Mouse (Mus musculus): ENCODE measurements around the gene Mydgf. TPM values are rescaled to one million over a fixed set of nuclear protein-coding genes. Genes with fewer than 3 reads are reported as not detected.

Mydgf gene
- polyA plus RNA-seq, 1 experiment: 73.9 TPM

DNA sequence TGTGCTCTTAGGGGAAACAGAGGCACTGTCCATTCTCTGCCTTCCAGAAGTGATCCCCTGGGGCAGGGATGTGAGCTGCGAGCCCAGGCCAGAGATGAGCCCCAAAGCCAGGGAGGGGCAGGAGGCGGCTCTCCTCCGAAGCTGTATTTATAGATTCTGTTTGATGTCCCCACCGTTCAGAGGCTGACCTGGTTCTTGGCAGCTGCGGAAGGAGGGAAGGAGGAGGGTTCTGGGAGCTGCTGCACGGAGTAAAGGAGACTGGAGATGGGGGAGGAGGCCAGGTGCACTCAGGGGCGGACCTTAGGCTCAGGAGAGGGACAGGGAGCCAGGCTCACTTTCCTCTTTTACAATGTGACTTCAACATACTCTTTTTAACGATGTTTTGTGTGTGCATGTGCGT lies 37.6 kb downstream of the Mydgf start:
- H3K36me3 ChIP-seq (ENCODE audit: control insufficient read depth, insufficient read depth): no peaks in the 10 kb centered on the region
- no peak overlapping the region for H3ac ChIP-seq (ENCODE audit: control insufficient read depth, insufficient read length)
- no peak overlapping the region for H3K4me3 ChIP-seq
- TF ChIP-seq POLR2A (IDR thresholded peaks at IDR 0.05; ENCODE audit: insufficient read length, low read depth) (no peak), TCF12 (IDR thresholded peaks at IDR 0.05; ENCODE audit: insufficient read depth, poor library complexity, severe bottlenecking) (no peak), USF1 (IDR thresholded peaks at IDR 0.05; ENCODE audit: low read depth) (no peak), CEBPB (IDR thresholded peaks at IDR 0.05; ENCODE audit: insufficient read depth, poor library complexity, severe bottlenecking) (no peak), MYOG (IDR thresholded peaks at IDR 0.05; ENCODE audit: control insufficient read depth in 1 of 3, insufficient read depth in 1 of 3, insufficient read length in 2 of 3, low read depth in 2 of 3) (no peak), REST (IDR thresholded peaks at IDR 0.05; ENCODE audit: insufficient read depth, insufficient read length) (no peak), TCF3 (IDR thresholded peaks at IDR 0.05; ENCODE audit: insufficient read length, low read depth) (no peak), SRF (IDR thresholded peaks at IDR 0.05; ENCODE audit: control insufficient read depth, insufficient read length, low read depth) (no peak), MAX (IDR thresholded peaks at IDR 0.05; ENCODE audit: low read depth) (no peak)
- H3K79me2 ChIP-seq (ENCODE audit: control insufficient read depth, insufficient read depth): no peaks in the 10 kb centered on the region
- peaks cover 73% of the 10 kb centered on the region for H3K27me3 ChIP-seq (ENCODE audit: control insufficient read depth, insufficient read depth, insufficient read length)
- H3K4me2 ChIP-seq (ENCODE audit: low read depth): no peak overlapping the region

DNA sequence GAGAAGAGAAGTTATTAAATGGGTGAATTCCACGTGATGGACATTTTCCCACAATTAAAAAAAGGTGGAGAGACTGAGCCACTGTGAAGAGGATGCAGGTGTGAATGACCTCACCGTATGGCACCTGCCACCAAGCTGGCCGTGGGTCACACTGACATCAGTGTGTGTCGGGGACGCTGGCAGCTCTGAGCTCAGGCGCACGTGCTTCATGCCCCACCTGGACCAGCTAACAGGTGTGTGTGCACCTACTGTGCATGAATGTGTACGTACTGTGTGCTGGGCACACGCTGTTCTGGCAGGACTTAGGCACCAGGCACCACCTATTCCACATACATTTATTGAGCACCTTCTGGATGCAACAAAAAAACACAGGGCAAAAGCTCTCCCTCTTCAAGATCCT lies 39.2 kb downstream of the Mydgf start:
- H3ac ChIP-seq (ENCODE audit: control insufficient read depth, insufficient read length): no peak overlapping the region
- no peak overlapping the region for H3K4me3 ChIP-seq
- peaks cover 82% of the 10 kb centered on the region for H3K27me3 ChIP-seq (ENCODE audit: control insufficient read depth, insufficient read depth, insufficient read length)
- no peaks in the 10 kb centered on the region for H3K36me3 ChIP-seq (ENCODE audit: control insufficient read depth, insufficient read depth)
- H3K4me2 ChIP-seq (ENCODE audit: low read depth): no peak overlapping the region
- H3K79me2 ChIP-seq (ENCODE audit: control insufficient read depth, insufficient read depth): no peaks in the 10 kb centered on the region
- peak; percentile 2 for TF ChIP-seq TCF3 (IDR thresholded peaks at IDR 0.05; ENCODE audit: insufficient read length, low read depth)
- peak in 1 of 3 experiments; percentile 7 for TF ChIP-seq MYOD1 (IDR thresholded peaks at IDR 0.05; ENCODE audit: control insufficient read depth in 1 of 3, insufficient read length in 2 of 3, low read depth in 2 of 3)
- TF ChIP-seq MYOG (IDR thresholded peaks at IDR 0.05; ENCODE audit: control insufficient read depth in 1 of 3, insufficient read depth in 1 of 3, insufficient read length in 2 of 3, low read depth in 2 of 3): peak in 1 of 3 experiments; percentile 25
- TF ChIP-seq MAX (IDR thresholded peaks at IDR 0.05; ENCODE audit: low read depth): no peak
- TF ChIP-seq USF1 (IDR thresholded peaks at IDR 0.05; ENCODE audit: low read depth): no peak
- no peak for TF ChIP-seq TCF12 (IDR thresholded peaks at IDR 0.05; ENCODE audit: insufficient read depth, poor library complexity, severe bottlenecking)
- no peak for TF ChIP-seq POLR2A (IDR thresholded peaks at IDR 0.05; ENCODE audit: insufficient read length, low read depth)

DNA sequence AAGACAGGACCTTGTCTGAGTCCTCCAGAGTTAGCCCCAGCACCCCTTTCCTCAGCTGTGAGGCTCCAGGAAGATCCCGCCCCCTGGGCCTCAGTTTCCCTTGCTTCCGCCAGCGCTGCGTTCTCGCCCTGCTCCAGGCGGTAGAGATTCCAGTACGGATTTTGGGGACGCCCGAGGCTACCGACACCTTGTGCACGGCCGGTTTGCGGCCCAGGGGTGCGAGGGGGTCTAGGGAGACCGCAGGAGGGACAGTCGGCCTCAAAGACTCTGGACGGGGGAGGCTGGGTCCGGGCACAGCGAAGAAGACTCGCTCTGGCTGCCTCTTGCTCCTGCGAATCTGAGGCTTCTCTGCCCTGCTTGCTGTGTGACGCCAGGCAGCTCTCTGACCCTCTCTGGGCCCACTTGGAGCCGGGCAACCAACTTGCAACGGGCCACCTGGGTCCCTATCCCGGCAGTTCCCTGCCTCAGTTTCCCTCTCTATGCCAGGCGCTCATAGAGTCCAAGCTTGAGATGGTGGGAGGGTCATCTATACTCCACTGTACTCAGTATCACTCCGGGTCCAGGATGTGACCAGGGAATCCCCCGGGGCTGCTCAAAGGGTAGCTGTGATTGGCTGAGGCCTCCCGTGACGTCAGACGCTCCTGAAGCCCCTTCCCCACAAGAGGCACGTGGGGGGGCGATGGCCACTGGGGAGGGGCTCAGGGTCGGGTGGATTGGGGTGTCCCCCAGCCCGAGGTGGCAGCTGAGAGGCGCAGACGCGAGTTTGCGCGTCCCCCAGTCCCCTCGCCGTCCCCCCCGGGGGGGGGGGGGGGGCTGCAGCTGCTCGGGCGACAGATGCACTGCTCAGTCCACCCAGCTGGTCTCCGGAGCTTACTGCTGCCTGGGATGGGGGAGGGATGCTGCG lies 41.8 kb downstream of the Mydgf start:
- Histone ChIP-seq H3ac (ENCODE audit: control insufficient read depth, insufficient read length) (no peak overlapping the region), H3K79me2 (ENCODE audit: control insufficient read depth, insufficient read depth) (no peaks in the 10 kb centered on the region), H3K4me3 (no peak overlapping the region), H3K36me3 (ENCODE audit: control insufficient read depth, insufficient read depth) (no peaks in the 10 kb centered on the region), H3K27me3 (ENCODE audit: control insufficient read depth, insufficient read depth, insufficient read length) (peaks cover 86% of the 10 kb centered on the region), H3K4me2 (ENCODE audit: low read depth) (peak overlapping the region; percentile 12)
- TF ChIP-seq POLR2A (IDR thresholded peaks at IDR 0.05; ENCODE audit: insufficient read length, low read depth): no peak
- TF ChIP-seq POLR2AphosphoS2 (IDR thresholded peaks at IDR 0.05; ENCODE audit: insufficient read length, low read depth): no peak
- peak; percentile 38 to 99 (median 98) for TF ChIP-seq MYOG (IDR thresholded peaks at IDR 0.05; ENCODE audit: control insufficient read depth in 1 of 3, insufficient read depth in 1 of 3, insufficient read length in 2 of 3, low read depth in 2 of 3)
- peak; percentile 91 for TF ChIP-seq TCF12 (IDR thresholded peaks at IDR 0.05; ENCODE audit: insufficient read depth, poor library complexity, severe bottlenecking)
- no peak for TF ChIP-seq USF1 (IDR thresholded peaks at IDR 0.05; ENCODE audit: low read depth)
- TF ChIP-seq SRF (IDR thresholded peaks at IDR 0.05; ENCODE audit: control insufficient read depth, insufficient read length, low read depth): no peak
- peak; percentile 95 for TF ChIP-seq TCF3 (IDR thresholded peaks at IDR 0.05; ENCODE audit: insufficient read length, low read depth)
- peak in 2 of 3 experiments; percentile 92 to 97 for TF ChIP-seq MYOD1 (IDR thresholded peaks at IDR 0.05; ENCODE audit: control insufficient read depth in 1 of 3, insufficient read length in 2 of 3, low read depth in 2 of 3)
- TF ChIP-seq MAX (IDR thresholded peaks at IDR 0.05; ENCODE audit: low read depth): no peak
- no peak for TF ChIP-seq E2F4 (IDR thresholded peaks at IDR 0.05; ENCODE audit: insufficient read depth)
- TF ChIP-seq REST (IDR thresholded peaks at IDR 0.05; ENCODE audit: insufficient read depth, insufficient read length): no peak
- TF ChIP-seq CEBPB (IDR thresholded peaks at IDR 0.05; ENCODE audit: insufficient read depth, poor library complexity, severe bottlenecking): no peak

DNA sequence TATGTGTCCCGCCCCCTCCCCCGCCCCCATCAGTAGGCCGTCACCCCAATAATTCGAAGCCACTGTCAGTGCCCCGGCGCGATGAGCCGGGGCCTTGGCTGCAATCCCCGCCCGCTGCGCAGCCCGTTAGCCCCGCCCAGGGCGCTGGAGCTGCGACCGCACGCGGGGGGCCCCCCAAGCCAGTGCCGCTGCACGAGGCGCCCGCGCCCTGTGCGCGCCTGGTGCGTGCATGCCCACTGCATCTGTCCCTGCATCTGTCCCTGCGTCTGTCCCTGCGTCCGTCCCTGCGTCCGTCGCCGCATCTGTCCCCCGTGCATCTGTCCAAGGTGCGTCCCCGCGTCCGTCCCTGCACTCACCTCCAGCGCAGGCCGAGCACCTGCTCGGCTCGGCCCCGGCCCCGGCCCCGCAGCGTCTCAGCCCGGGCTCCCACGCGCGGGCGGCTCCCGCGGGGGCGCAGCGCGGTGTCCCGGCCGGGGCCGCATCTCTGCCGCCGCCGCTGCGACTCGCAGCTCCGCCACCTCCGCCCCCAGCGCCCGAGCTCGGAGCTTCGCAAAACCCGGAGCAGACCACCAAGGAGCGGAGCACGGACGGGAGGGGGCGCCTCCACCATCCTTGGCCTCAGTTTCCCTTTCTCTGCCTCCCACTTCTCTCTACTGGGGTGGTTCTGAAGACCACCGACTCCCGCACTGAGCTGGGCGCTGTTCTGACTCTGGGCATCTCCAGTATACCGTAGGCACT lies 43.7 kb downstream of the Mydgf start, which contains the start of gene Sema6b:
TSS of gene Sema6b (minus strand) at position 486 of the 738 bp plus-strand sequence.
- Histone ChIP-seq H3ac (ENCODE audit: control insufficient read depth, insufficient read length) (no peak within 1 kb of the TSS), H3K27me3 (ENCODE audit: control insufficient read depth, insufficient read depth, insufficient read length) (peaks cover 82% of the 10 kb centered on the region), H3K4me3 (no peak within 1 kb of the TSS), H3K4me2 (ENCODE audit: low read depth) (peak within 1 kb of the TSS; percentile 55), H3K36me3 (ENCODE audit: control insufficient read depth, insufficient read depth) (no peaks in the 10 kb centered on the region), H3K79me2 (ENCODE audit: control insufficient read depth, insufficient read depth) (no peaks in the 10 kb centered on the region)
- TF ChIP-seq E2F4 (IDR thresholded peaks at IDR 0.05; ENCODE audit: insufficient read depth): no peak
- TF ChIP-seq MYOG (IDR thresholded peaks at IDR 0.05; ENCODE audit: control insufficient read depth in 1 of 3, insufficient read depth in 1 of 3, insufficient read length in 2 of 3, low read depth in 2 of 3): peak in 2 of 3 experiments; percentile 68 to 71
- TF ChIP-seq SRF (IDR thresholded peaks at IDR 0.05; ENCODE audit: control insufficient read depth, insufficient read length, low read depth): no peak
- TF ChIP-seq USF1 (IDR thresholded peaks at IDR 0.05; ENCODE audit: low read depth): no peak
- peak in 2 of 3 experiments; percentile 13 to 49 for TF ChIP-seq MYOD1 (IDR thresholded peaks at IDR 0.05; ENCODE audit: control insufficient read depth in 1 of 3, insufficient read length in 2 of 3, low read depth in 2 of 3)
- no peak for TF ChIP-seq TCF12 (IDR thresholded peaks at IDR 0.05; ENCODE audit: insufficient read depth, poor library complexity, severe bottlenecking)
- no peak for TF ChIP-seq CEBPB (IDR thresholded peaks at IDR 0.05; ENCODE audit: insufficient read depth, poor library complexity, severe bottlenecking)
- peak; percentile 36 for TF ChIP-seq TCF3 (IDR thresholded peaks at IDR 0.05; ENCODE audit: insufficient read length, low read depth)
- TF ChIP-seq REST (IDR thresholded peaks at IDR 0.05; ENCODE audit: insufficient read depth, insufficient read length): no peak
- TF ChIP-seq POLR2AphosphoS2 (IDR thresholded peaks at IDR 0.05; ENCODE audit: insufficient read length, low read depth): no peak
- no peak for TF ChIP-seq MAX (IDR thresholded peaks at IDR 0.05; ENCODE audit: low read depth)
- TF ChIP-seq POLR2A (IDR thresholded peaks at IDR 0.05; ENCODE audit: insufficient read length, low read depth): no peak
